Mouse (Mus musculus) frontal cortex, postnatal 36 days (tissue): ENCODE measurements around the gene Cpm.
"Not testable (repeated sequence)": the region's sequence is repeated elsewhere in the genome, so short reads cannot be mapped to it uniquely, and the experiment has no call there.

ENCODE experiments used
- DNase-seq, 2 experiments: peaks; one replicate each; pipeline ENCODE4 v3.0.0; 2022; ENCODE audit warnings: low spot score in 2 of 2

Cpm gene

GRCm38 (mm10) chr10:117605283-117606243 lies 23.7 kb upstream of the Cpm start:
- no peak for DNase-seq

GRCm38 (mm10) chr10:117606423-117606822 lies 22.9 kb upstream of the Cpm start:
- DNase-seq: no peak

DNA sequence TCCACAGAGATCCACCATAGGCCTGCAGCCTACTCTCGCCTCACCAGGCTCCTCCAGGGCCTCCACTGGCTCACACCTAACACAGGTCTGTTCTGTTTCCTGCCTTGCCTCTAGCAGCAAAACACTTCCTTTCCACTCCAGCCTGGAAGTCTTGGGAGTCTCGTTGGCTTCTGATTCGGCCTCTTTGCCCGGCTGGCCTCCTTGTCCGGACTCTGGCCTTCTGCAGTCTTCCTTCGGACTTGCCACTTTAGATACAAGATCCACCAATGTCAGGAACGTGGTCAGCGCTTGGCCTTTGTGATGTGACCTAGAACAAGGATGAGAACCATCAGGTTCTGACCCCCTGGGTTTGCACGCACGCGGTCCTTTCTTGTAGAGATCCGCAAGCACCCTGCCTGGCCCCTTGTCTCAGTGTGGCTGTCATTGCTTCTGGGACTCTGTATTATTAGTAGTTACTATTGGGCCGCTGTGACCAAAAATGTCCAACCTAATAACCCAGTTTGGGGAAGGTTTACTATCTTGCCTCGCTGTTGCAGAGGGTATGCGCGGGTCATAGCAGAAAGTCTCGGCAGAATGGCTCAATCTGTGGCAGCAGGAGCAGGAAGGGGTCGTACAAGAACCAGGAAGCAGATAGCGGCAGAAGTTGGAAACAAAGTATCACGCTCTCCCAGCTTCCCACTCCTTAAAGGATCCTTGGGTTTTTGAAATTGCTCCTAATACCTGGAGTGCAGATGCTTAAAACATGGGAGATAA lies 22.1 kb upstream of the Cpm start:
- DNase-seq: no peak

DNA sequence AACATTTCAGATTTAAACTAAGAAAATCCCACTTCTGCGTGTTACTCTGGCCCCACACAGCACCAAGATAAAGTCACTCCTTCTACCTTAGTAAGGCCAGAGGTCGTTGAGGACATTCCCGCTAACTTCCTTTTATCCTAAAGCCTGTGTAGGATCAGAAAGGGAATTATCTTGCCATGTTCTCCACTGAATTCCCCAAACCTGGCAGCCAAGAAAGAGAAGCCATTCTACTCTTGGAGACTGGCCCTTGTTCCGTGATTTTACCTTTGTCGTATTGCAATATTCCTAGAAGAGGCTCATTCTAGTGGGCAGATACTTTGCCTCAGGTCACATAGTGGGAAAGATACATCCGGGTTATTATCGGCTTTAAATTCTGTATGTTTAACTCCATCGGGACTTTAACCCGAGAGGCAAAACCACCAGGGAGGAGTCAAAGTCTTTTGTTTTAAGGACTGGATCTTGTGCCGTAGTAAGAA lies 21.5 kb upstream of the Cpm start:
- DNase-seq: no peak

GRCm38 (mm10) chr10:117608487-117608886 lies 20.8 kb upstream of the Cpm start:
- no peak for DNase-seq

DNA sequence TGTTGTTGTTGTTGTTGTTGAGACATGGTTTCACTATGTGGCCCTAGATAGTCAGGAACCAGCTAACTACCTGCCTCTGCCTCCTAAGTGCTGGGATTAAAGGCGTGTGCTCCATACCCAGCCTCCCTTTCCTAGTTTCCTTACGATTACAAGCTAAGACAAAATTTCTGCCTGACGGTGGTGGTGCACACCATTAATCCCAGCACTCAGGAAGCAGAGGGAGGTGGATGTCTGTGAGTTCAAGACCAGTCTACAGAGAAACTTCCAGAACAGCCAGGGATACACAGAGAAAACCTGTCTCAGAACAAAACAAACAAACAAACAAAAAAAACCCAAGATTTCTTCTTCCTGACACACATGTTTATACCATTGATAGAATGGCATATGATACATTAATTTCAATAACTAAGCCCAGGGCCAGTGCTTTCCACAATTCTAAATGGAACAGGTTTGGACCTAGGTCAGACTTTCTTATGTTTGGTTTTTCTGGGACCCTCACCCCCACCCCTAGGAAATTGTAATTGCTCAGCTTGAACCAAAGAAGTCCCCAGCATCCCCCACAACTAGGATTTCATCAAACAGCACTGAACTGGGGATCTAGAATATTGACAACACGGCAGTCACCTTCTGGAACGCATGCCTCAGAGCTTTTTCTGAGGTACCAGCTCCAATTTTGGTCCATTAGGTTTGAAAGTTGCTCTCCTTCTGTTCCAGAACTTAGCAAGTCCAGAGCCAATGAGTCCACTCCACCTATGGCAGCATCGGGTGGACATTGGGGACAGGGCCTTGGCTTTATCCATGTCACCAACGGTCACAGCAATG lies 20.1 kb upstream of the Cpm start:
- no peak for DNase-seq

GRCm38 (mm10) chr10:117609810-117610090 lies 19.6 kb upstream of the Cpm start:
- no peak for DNase-seq

DNA sequence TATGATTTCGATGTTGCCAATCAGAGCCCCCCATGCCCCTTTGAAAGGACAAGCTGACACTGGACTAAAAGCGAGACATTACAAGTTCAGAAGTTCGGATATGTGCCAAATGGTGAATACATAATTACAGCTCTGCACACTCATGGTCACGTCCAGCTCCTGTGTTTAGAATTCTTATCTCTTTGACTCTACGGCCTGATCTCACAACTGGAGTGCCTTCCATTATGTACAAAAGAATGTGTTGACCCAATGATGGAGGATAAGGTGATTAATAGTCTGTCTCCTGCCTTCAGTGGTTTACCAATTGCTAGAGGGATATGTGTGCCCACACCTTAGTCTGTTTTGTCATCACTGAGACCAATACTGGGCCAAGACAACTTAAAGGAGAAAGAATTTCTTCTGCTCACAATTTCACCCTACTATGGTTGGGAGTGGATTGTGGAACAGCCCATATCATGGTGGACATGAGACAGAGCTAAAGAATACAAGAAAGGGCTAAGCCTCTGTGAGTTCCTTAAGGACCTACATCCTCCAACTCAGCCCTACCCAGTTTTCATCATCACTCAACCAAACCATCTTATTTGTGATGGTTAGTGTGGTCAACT lies 19.0 kb upstream of the Cpm start:
- DNase-seq: no peak

GRCm38 (mm10) chr10:117610794-117611384 lies 18.4 kb upstream of the Cpm start:
- DNase-seq: no peak

GRCm38 (mm10) chr10:117611503-117611902 lies 17.8 kb upstream of the Cpm start:
- DNase-seq: no peak

GRCm38 (mm10) chr10:117611976-117612375 lies 17.3 kb upstream of the Cpm start:
- no peak for DNase-seq

GRCm38 (mm10) chr10:117612621-117613584 lies 16.4 kb upstream of the Cpm start:
- DNase-seq: no peak

DNA sequence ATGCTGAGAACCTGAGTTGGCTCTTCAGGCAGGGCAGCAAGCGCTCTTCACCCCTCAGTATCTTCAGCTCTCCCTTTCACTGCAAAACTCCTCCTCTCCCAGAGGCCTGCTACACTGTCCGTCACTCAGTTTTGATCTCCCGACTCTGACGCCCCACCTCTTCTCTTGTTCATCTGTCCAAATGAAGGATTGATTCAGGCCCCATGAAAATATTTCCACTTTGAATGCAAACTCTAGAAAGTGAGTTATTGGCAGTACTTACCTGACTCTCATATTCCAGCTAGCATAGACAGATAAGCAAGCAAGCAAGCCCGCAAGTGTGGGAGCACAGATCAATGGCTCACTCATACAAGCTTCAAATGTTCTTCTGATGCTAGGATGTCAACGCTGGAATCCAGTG lies 15.3 kb upstream of the Cpm start:
- DNase-seq: no peak

GRCm38 (mm10) chr10:117614387-117614786 lies 14.9 kb upstream of the Cpm start:
- DNase-seq: no peak

GRCm38 (mm10) chr10:117615239-117615638 lies 14.1 kb upstream of the Cpm start:
- no peak for DNase-seq

DNA sequence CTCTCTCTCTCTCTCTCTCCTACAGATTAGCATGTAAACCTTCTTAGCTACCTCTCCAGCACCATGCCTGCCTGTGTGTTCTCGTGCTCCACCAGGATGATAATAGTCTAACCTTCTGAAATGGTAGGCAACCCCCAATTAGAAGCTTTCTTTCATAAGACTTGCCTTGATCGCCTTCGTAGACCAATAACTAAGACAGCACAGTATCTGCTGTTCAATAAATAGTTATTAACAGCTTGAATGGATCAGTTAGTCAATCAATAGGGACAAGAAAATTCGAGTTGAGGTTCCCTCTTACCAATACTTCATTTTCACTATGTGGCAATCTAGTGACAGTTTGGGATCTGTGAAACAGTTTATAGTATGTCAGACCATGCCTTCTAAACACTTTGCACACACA lies 13.6 kb upstream of the Cpm start:
- DNase-seq: no peak

DNA sequence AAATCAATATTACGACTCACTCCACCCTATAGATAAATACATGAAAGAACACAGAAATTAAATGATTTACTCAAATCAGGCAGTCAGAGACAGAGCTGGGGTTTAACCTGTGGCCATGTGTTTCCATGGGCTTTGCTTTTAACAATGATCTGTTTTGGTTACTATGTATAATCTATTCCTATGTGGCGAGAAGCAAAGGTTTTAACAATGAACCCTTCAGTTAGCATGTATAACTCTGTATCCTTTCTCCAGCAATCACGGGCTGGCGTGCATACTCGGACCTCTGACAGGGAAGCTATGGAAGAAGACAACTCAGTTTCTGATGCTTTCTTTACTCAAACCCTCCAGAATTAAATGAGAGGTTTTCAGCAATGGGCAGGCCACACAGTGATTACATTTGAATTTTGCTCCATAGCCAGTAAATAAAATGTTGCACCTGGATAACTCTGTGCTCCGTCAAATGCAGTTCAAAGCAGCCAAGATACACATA lies 13.1 kb upstream of the Cpm start:
- no peak for DNase-seq

DNA sequence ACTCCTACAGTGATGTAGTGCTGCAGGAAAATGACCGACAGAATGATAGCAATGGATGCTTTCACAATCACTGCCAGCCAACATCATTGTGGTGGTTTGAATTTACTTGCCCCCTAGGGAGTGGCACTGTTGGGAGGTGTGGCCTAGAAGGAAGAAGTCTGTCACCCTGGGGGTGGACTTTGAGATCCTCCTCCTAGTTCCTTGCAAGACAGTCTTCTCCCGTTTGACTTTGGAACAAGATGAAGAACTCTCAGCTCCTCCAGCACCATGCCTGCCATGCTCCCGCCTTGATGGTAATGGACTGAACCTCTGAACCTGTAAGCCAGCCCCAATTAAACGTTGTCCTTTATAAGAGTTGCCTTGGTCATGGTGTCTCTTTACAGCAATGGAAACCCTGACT lies 12.5 kb upstream of the Cpm start:
- DNase-seq: not testable (repeated sequence)

DNA sequence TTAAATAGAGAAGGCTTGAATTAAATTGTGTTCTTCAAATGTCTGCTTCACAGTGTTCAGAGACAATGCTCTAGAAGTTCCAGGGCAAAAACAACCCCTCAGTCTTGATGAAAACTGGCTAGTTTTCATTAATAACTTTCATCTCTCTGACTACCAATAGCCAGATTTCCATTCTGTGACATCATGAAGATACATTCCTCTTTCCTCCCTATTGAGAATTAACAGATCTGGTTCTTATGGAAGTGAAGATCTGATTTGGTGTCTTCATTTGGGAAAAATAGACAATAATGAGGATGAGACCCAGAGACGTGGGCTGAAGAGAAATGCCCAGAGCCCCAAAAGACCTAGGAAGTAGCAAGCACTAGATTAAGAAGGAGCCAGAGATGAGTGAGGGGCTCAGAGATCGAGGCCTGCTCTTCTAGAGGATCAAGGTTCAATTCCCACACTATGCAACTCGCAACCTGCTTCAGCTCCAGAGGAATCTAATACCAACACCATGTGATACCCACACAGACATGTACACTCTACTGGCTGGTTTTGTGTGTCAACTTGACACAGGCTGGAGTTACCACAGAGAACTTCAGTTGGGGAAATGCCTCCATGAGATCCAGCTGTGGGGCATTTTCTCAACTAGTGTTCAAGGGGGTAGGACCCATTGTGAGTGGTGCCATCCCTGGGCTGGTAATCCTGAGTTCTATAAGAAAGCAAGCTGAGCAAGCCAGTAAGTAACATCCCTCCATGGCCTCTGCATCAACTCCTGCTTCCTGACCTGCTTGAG lies 11.5 kb upstream of the Cpm start:
- no peak for DNase-seq
